Mouse (Mus musculus) thymus, adult 2 months (tissue): ENCODE measurements around the gene Lmo1.

Experiments used
- CTCF ChIP-seq: fragments of 200-500 bp; IDR thresholded peaks from 2 replicates; pipeline ENCODE4 v1.5.1; 2012; ENCODE audit warnings: mild to moderate bottlenecking, control low read depth, low read length, moderate library complexity, borderline replicate concordance; ENCODE audit not compliant: control insufficient read depth, poor library complexity, insufficient read depth; ENCODE audit errors: extremely low read depth
- POLR2A ChIP-seq: fragments of 200-500 bp; IDR thresholded peaks from 2 replicates; pipeline ENCODE4 v1.6.1; 2012; ENCODE audit warnings: mild to moderate bottlenecking, low read length, control low read depth, moderate library complexity; ENCODE audit not compliant: control insufficient read depth, poor library complexity, insufficient read depth; ENCODE audit errors: extremely low read depth

GRCm38 (mm10) chr7:109141753-109142152 is 33.3 kb downstream of the Lmo1 start:
- TF ChIP-seq POLR2A (no peak), CTCF (no peak)
